Mouse (Mus musculus) heart, embryonic 15.5 days (tissue): ENCODE measurements around the gene Car15. TPM values are rescaled to one million over a fixed set of nuclear protein-coding genes. Genes with fewer than 3 reads are reported as not detected.

Experiments
- ATAC-seq: fragments of 200-750 bp; cut with Nextera tagmentation; replicated peaks from 2 replicates; pipeline ENCODE4 v1.8.0; 2017; ENCODE audit warnings: low read depth, moderate TSS enrichment; ENCODE audit not compliant: insufficient number of reproducible peaks, insufficient read depth, low FRiP score
- H3K27ac ChIP-seq: fragments of 300-500 bp; sonication (generic); 2 replicates; pipeline ENCODE4 v1.5.1; 2015; ENCODE audit warnings: mild to moderate bottlenecking, inconsistent platforms
- H3K27me3 ChIP-seq: fragments of 300-500 bp; sonication (generic); 2 replicates; pipeline ENCODE4 v1.6.1; 2015; ENCODE audit warnings: inconsistent platforms
- H3K36me3 ChIP-seq: fragments of 300-500 bp; sonication (generic); 2 replicates; pipeline ENCODE4 v1.6.1; 2015; ENCODE audit warnings: mild to moderate bottlenecking, inconsistent platforms
- H3K4me1 ChIP-seq: fragments of 300-500 bp; sonication (generic); replicated peaks from 2 replicates; pipeline ENCODE4 v1.6.1; 2015; ENCODE audit warnings: inconsistent platforms
- H3K4me2 ChIP-seq: fragments of 300-500 bp; sonication (generic); 2 replicates; pipeline ENCODE4 v1.6.1; 2015; ENCODE audit warnings: inconsistent platforms, mild to moderate bottlenecking, moderate library complexity
- H3K4me3 ChIP-seq: fragments of 300-500 bp; sonication (generic); 2 replicates; pipeline ENCODE4 v1.5.1; 2015; ENCODE audit warnings: mild to moderate bottlenecking, inconsistent platforms
- H3K9ac ChIP-seq: fragments of 300-500 bp; sonication (generic); 2 replicates; pipeline ENCODE4 v1.6.1; 2015; ENCODE audit warnings: mild to moderate bottlenecking, inconsistent platforms
- H3K9me3 ChIP-seq: fragments of 300-500 bp; sonication (generic); replicated peaks from 2 replicates; pipeline ENCODE4 v1.6.1; 2016; ENCODE audit warnings: inconsistent platforms
- WGBS: fragments of 180-500 bp; shearing (Covaris S2); methylation state at CpG from one replicate; pipeline ENCODE4 v1.1.7; 2015; ENCODE audit warnings: mixed read lengths; 5-methylcytosine and 5-hydroxymethylcytosine counted together
- polyA plus RNA-seq: library from polyadenylated mRNA; unstranded; fragments of >200 nt; fragmentation: Nextera tagmentation; extraction: Ambion mirVana; gene quantifications from 2 replicates; pipeline ENCODE4 v1.2.1, GENCODE M21; 2015

The Car15 gene
- polyA plus RNA-seq, 1 experiment from 2014 or later, result 1.5 TPM

- H3K4me3 ChIP-seq, result no peak overlapping the region
- peaks cover 55% of the 10 kb centered on the region for H3K4me1 ChIP-seq
- WGBS, result 31% methylated on average over 7 of the region's 7 CpGs
- H3K4me2 ChIP-seq, result no peak overlapping the region
- no peaks in the 10 kb centered on the region for H3K9me3 ChIP-seq
- peak; percentile 19; the same call in 1 of the 2 replicates for ATAC-seq
- peak overlapping the region; percentile 56 for H3K27ac ChIP-seq
- no peak overlapping the region for H3K9ac ChIP-seq
- no peaks in the 10 kb centered on the region for H3K36me3 ChIP-seq
- H3K27me3 ChIP-seq, result peaks cover 40% of the 10 kb centered on the region
Observed at GRCm38 (mm10) chr16:17809711-17810110, 28.5 kb downstream of the Car15 start.

- Histone ChIP-seq H3K27ac (peak overlapping the region; percentile 56), H3K9ac (no peak overlapping the region), H3K4me2 (no peak overlapping the region), H3K36me3 (no peaks in the 10 kb centered on the region), H3K27me3 (peaks cover 43% of the 10 kb centered on the region), H3K4me1 (peaks cover 60% of the 10 kb centered on the region), H3K9me3 (no peaks in the 10 kb centered on the region), H3K4me3 (no peak overlapping the region)
- ATAC-seq, result no peak
- 70% methylated on average over 4 of the region's 4 CpGs for WGBS
Observed at GRCm38 (mm10) chr16:17809125-17809524, 29.0 kb downstream of the Car15 start.

GRCm38 (mm10) chr16:17807192-17808009 lies 30.8 kb downstream of the Car15 start:
- Histone ChIP-seq H3K9ac (peak overlapping the region; percentile 62), H3K4me3 (peak overlapping the region; percentile 57), H3K4me1 (peaks cover 78% of the 10 kb centered on the region), H3K27ac (peak overlapping the region; percentile 43), H3K9me3 (no peaks in the 10 kb centered on the region), H3K4me2 (peak overlapping the region; percentile 99), H3K36me3 (no peaks in the 10 kb centered on the region), H3K27me3 (peaks cover 49% of the 10 kb centered on the region)
- 6% methylated on average over 73 of the region's 73 CpGs for WGBS
- peak; percentile 76 for ATAC-seq

- no peak for ATAC-seq
Observed at GRCm38 (mm10) chr16:17806581-17807191, 31.5 kb downstream of the Car15 start.

GRCm38 (mm10) chr16:17804982-17805381 lies 33.2 kb downstream of the Car15 start:
- Histone ChIP-seq H3K27me3 (peaks cover 71% of the 10 kb centered on the region), H3K4me1 (peaks cover 71% of the 10 kb centered on the region), H3K36me3 (no peaks in the 10 kb centered on the region), H3K4me3 (peak overlapping the region; percentile 43), H3K9me3 (no peaks in the 10 kb centered on the region), H3K9ac (no peak overlapping the region), H3K4me2 (peak overlapping the region; percentile 65), H3K27ac (no peak overlapping the region)
- 39% methylated on average over 7 of the region's 7 CpGs for WGBS
- no peak for ATAC-seq

More at GRCm38 (mm10) chr16:17806581-17807191, 31.5 kb downstream of the Car15 start:
- WGBS, result 10% methylated on average over 48 of the region's 50 CpGs
- H3K4me2 ChIP-seq, result peak overlapping the region; percentile 99
- no peaks in the 10 kb centered on the region for H3K9me3 ChIP-seq
- H3K27me3 ChIP-seq, result peaks cover 56% of the 10 kb centered on the region
- H3K4me1 ChIP-seq, result peaks cover 79% of the 10 kb centered on the region
- H3K27ac ChIP-seq, result peak overlapping the region; percentile 43
- no peaks in the 10 kb centered on the region for H3K36me3 ChIP-seq
- H3K4me3 ChIP-seq, result peak overlapping the region; percentile 57
- H3K9ac ChIP-seq, result peak overlapping the region; percentile 62

- peaks cover 72% of the 10 kb centered on the region for H3K4me1 ChIP-seq
- no peak for ATAC-seq
Observed at GRCm38 (mm10) chr16:17804449-17804912, 33.7 kb downstream of the Car15 start.

GRCm38 (mm10) chr16:17803675-17804448 lies 34.3 kb downstream of the Car15 start:
- Histone ChIP-seq H3K4me1 (peaks cover 73% of the 10 kb centered on the region), H3K4me3 (peak overlapping the region; percentile 43), H3K9me3 (no peaks in the 10 kb centered on the region), H3K36me3 (no peaks in the 10 kb centered on the region), H3K27ac (no peak overlapping the region), H3K27me3 (peaks cover 82% of the 10 kb centered on the region), H3K4me2 (peak overlapping the region; percentile 82), H3K9ac (0 out of 2 replicates have a peak overlapping the region, but pooled peaks have one; percentile 14)
- WGBS, result 36% methylated on average over 33 of the region's 33 CpGs
- ATAC-seq, result no peak

More at GRCm38 (mm10) chr16:17804449-17804912, 33.7 kb downstream of the Car15 start:
- WGBS, result 21% methylated on average over 33 of the region's 33 CpGs
- Histone ChIP-seq H3K4me3 (peak overlapping the region; percentile 43), H3K36me3 (no peaks in the 10 kb centered on the region), H3K27me3 (peaks cover 76% of the 10 kb centered on the region), H3K9ac (0 out of 2 replicates have a peak overlapping the region, but pooled peaks have one; percentile 14), H3K4me2 (peak overlapping the region; percentile 65), H3K27ac (no peak overlapping the region), H3K9me3 (no peaks in the 10 kb centered on the region)

- H3K4me1 ChIP-seq, result peaks cover 76% of the 10 kb centered on the region
- no peak overlapping the region for H3K27ac ChIP-seq
- H3K4me2 ChIP-seq, result peak overlapping the region; percentile 82
- H3K4me3 ChIP-seq, result peak overlapping the region; percentile 43
- no peaks in the 10 kb centered on the region for H3K36me3 ChIP-seq
- peaks cover 87% of the 10 kb centered on the region for H3K27me3 ChIP-seq
- H3K9me3 ChIP-seq, result no peaks in the 10 kb centered on the region
- WGBS, result 12% methylated on average over 83 of the region's 83 CpGs
- 0 out of 2 replicates have a peak overlapping the region, but pooled peaks have one; percentile 19 for H3K9ac ChIP-seq
- no peak for ATAC-seq
Observed at GRCm38 (mm10) chr16:17802839-17803674, 35.1 kb downstream of the Car15 start.

- Histone ChIP-seq H3K27ac (no peak overlapping the region), H3K36me3 (no peaks in the 10 kb centered on the region), H3K4me2 (peak overlapping the region; percentile 82), H3K27me3 (peaks cover 93% of the 10 kb centered on the region), H3K9me3 (no peaks in the 10 kb centered on the region), H3K9ac (0 out of 2 replicates have a peak overlapping the region, but pooled peaks have one; percentile 19), H3K4me1 (peaks cover 76% of the 10 kb centered on the region), H3K4me3 (peak overlapping the region; percentile 43)
- no peak for ATAC-seq
- 28% methylated on average over 18 of the region's 18 CpGs for WGBS
Observed at GRCm38 (mm10) chr16:17802456-17802838, 35.7 kb downstream of the Car15 start.

GRCm38 (mm10) chr16:17801777-17802455 lies 36.2 kb downstream of the Car15 start:
- H3K4me3 ChIP-seq, result peak overlapping the region; percentile 43; the same call in 1 of the 2 replicates
- ATAC-seq, result no peak
- H3K4me1 ChIP-seq, result peaks cover 77% of the 10 kb centered on the region
- no peaks in the 10 kb centered on the region for H3K36me3 ChIP-seq
- peak overlapping the region; percentile 82; the same call in 1 of the 2 replicates for H3K4me2 ChIP-seq
- peaks cover 96% of the 10 kb centered on the region for H3K27me3 ChIP-seq
- H3K9ac ChIP-seq, result no peak overlapping the region
- no peaks in the 10 kb centered on the region for H3K9me3 ChIP-seq
- WGBS, result 18% methylated on average over 7 of the region's 7 CpGs
- no peak overlapping the region for H3K27ac ChIP-seq
